Mouse (Mus musculus): Measurements from ENCODE around the gene Rnf212b. TPM values are rescaled to one million over a fixed set of nuclear protein-coding genes. Genes with fewer than 3 reads are reported as not detected.

The Rnf212b gene
- polyA plus RNA-seq, 1 experiment from 2014 or later = not detected

- H3K27ac ChIP-seq (ENCODE audit: low read depth, low read length) = no peak overlapping the region
- H3K4me3 ChIP-seq (ENCODE audit: low read length) = no peak overlapping the region
- H3K9ac ChIP-seq (ENCODE audit: low read depth, low read length) = no peak overlapping the region
- ATAC-seq = no peak
- no peaks in the 10 kb centered on the region for H3K36me3 ChIP-seq (ENCODE audit: control insufficient read depth, insufficient read depth, low read length)
- no peaks in the 10 kb centered on the region for H3K4me1 ChIP-seq (ENCODE audit: control insufficient read depth, insufficient read depth, low read depth, low read length)
- 78% methylated on average over 1 of the region's 1 CpGs for WGBS
- H3K4me2 ChIP-seq (ENCODE audit: low read length) = no peak overlapping the region
- H3K27me3 ChIP-seq (replicated peaks; ENCODE audit: control insufficient read depth, insufficient read depth, low read length) = no peaks in the 10 kb centered on the region
- no peaks in the 10 kb centered on the region for H3K9me3 ChIP-seq (ENCODE audit: control insufficient read depth, low read length)
Measured at GRCm38 (mm10) chr14:54793351-54793750, 20.6 kb upstream of the Rnf212b start.

- H3K9me3 ChIP-seq (ENCODE audit: control insufficient read depth, low read length) = no peaks in the 10 kb centered on the region
- no peaks in the 10 kb centered on the region for H3K4me1 ChIP-seq (ENCODE audit: control insufficient read depth, insufficient read depth, low read depth, low read length)
- 87% methylated on average over 8 of the region's 8 CpGs for WGBS
- no peak overlapping the region for H3K4me2 ChIP-seq (ENCODE audit: low read length)
- no peak overlapping the region for H3K27ac ChIP-seq (ENCODE audit: low read depth, low read length)
- no peaks in the 10 kb centered on the region for H3K27me3 ChIP-seq (replicated peaks; ENCODE audit: control insufficient read depth, insufficient read depth, low read length)
- H3K36me3 ChIP-seq (ENCODE audit: control insufficient read depth, insufficient read depth, low read length) = no peaks in the 10 kb centered on the region
- H3K9ac ChIP-seq (ENCODE audit: low read depth, low read length) = no peak overlapping the region
- H3K4me3 ChIP-seq (ENCODE audit: low read length) = no peak overlapping the region
- no peak for ATAC-seq
Measured at GRCm38 (mm10) chr14:54793894-54794830, 19.8 kb upstream of the Rnf212b start.

GRCm38 (mm10) chr14:54795901-54796300, 18.0 kb upstream of the Rnf212b start:
- Histone ChIP-seq H3K36me3 (ENCODE audit: control insufficient read depth, insufficient read depth, low read length) (no peaks in the 10 kb centered on the region), H3K4me3 (ENCODE audit: low read length) (no peak overlapping the region), H3K27ac (ENCODE audit: low read depth, low read length) (no peak overlapping the region), H3K4me1 (ENCODE audit: control insufficient read depth, insufficient read depth, low read depth, low read length) (no peaks in the 10 kb centered on the region), H3K4me2 (ENCODE audit: low read length) (no peak overlapping the region), H3K27me3 (replicated peaks; ENCODE audit: control insufficient read depth, insufficient read depth, low read length) (no peaks in the 10 kb centered on the region), H3K9ac (ENCODE audit: low read depth, low read length) (no peak overlapping the region), H3K9me3 (ENCODE audit: control insufficient read depth, low read length) (no peaks in the 10 kb centered on the region)
- WGBS = 75% methylated on average over 1 of the region's 1 CpGs
- no peak for ATAC-seq

GRCm38 (mm10) chr14:54796760-54797159, 17.2 kb upstream of the Rnf212b start:
- WGBS = 93% methylated on average over 15 of the region's 15 CpGs
- Histone ChIP-seq H3K4me3 (ENCODE audit: low read length) (no peak overlapping the region), H3K4me1 (ENCODE audit: control insufficient read depth, insufficient read depth, low read depth, low read length) (no peaks in the 10 kb centered on the region)

GRCm38 (mm10) chr14:54799686-54800085, 14.3 kb upstream of the Rnf212b start:
- H3K36me3 ChIP-seq (ENCODE audit: control insufficient read depth, insufficient read depth, low read length) = no peaks in the 10 kb centered on the region
- ATAC-seq = no peak
- WGBS = 52% methylated on average over 10 of the region's 10 CpGs

More at GRCm38 (mm10) chr14:54796760-54797159, 17.2 kb upstream of the Rnf212b start:
- no peaks in the 10 kb centered on the region for H3K9me3 ChIP-seq (ENCODE audit: control insufficient read depth, low read length)
- H3K27me3 ChIP-seq (replicated peaks; ENCODE audit: control insufficient read depth, insufficient read depth, low read length) = no peaks in the 10 kb centered on the region
- H3K4me2 ChIP-seq (ENCODE audit: low read length) = no peak overlapping the region
- ATAC-seq = no peak
- no peak overlapping the region for H3K27ac ChIP-seq (ENCODE audit: low read depth, low read length)
- H3K9ac ChIP-seq (ENCODE audit: low read depth, low read length) = no peak overlapping the region
- H3K36me3 ChIP-seq (ENCODE audit: control insufficient read depth, insufficient read depth, low read length) = no peaks in the 10 kb centered on the region

GRCm38 (mm10) chr14:54802428-54802827, 11.5 kb upstream of the Rnf212b start:
- Histone ChIP-seq H3K27ac (ENCODE audit: low read depth, low read length) (no peak overlapping the region), H3K4me3 (ENCODE audit: low read length) (no peak overlapping the region), H3K4me1 (ENCODE audit: control insufficient read depth, insufficient read depth, low read depth, low read length) (no peaks in the 10 kb centered on the region), H3K4me2 (ENCODE audit: low read length) (no peak overlapping the region), H3K36me3 (ENCODE audit: control insufficient read depth, insufficient read depth, low read length) (no peaks in the 10 kb centered on the region), H3K9ac (ENCODE audit: low read depth, low read length) (no peak overlapping the region), H3K27me3 (replicated peaks; ENCODE audit: control insufficient read depth, insufficient read depth, low read length) (no peaks in the 10 kb centered on the region), H3K9me3 (ENCODE audit: control insufficient read depth, low read length) (no peaks in the 10 kb centered on the region)
- ATAC-seq = no peak
- WGBS = 88% methylated on average over 4 of the region's 4 CpGs

More at GRCm38 (mm10) chr14:54799686-54800085, 14.3 kb upstream of the Rnf212b start:
- no peak overlapping the region for H3K4me2 ChIP-seq (ENCODE audit: low read length)
- no peaks in the 10 kb centered on the region for H3K4me1 ChIP-seq (ENCODE audit: control insufficient read depth, insufficient read depth, low read depth, low read length)
- no peaks in the 10 kb centered on the region for H3K9me3 ChIP-seq (ENCODE audit: control insufficient read depth, low read length)
- no peak overlapping the region for H3K4me3 ChIP-seq (ENCODE audit: low read length)
- no peak overlapping the region for H3K9ac ChIP-seq (ENCODE audit: low read depth, low read length)
- no peaks in the 10 kb centered on the region for H3K27me3 ChIP-seq (replicated peaks; ENCODE audit: control insufficient read depth, insufficient read depth, low read length)
- no peak overlapping the region for H3K27ac ChIP-seq (ENCODE audit: low read depth, low read length)

- H3K27ac ChIP-seq (ENCODE audit: low read depth, low read length) = no peak overlapping the region
- WGBS = 89% methylated on average over 4 of the region's 4 CpGs
- H3K4me1 ChIP-seq (ENCODE audit: control insufficient read depth, insufficient read depth, low read depth, low read length) = no peaks in the 10 kb centered on the region
- H3K27me3 ChIP-seq (replicated peaks; ENCODE audit: control insufficient read depth, insufficient read depth, low read length) = no peaks in the 10 kb centered on the region
- no peaks in the 10 kb centered on the region for H3K9me3 ChIP-seq (ENCODE audit: control insufficient read depth, low read length)
- no peak overlapping the region for H3K9ac ChIP-seq (ENCODE audit: low read depth, low read length)
- H3K4me2 ChIP-seq (ENCODE audit: low read length) = no peak overlapping the region
- H3K4me3 ChIP-seq (ENCODE audit: low read length) = no peak overlapping the region
- no peak for ATAC-seq
- no peaks in the 10 kb centered on the region for H3K36me3 ChIP-seq (ENCODE audit: control insufficient read depth, insufficient read depth, low read length)
Measured at GRCm38 (mm10) chr14:54806124-54806523, 7.8 kb upstream of the Rnf212b start.

- H3K9ac ChIP-seq (ENCODE audit: low read depth, low read length) = no peak overlapping the region
- H3K9me3 ChIP-seq (ENCODE audit: control insufficient read depth, low read length) = no peaks in the 10 kb centered on the region
- no peaks in the 10 kb centered on the region for H3K36me3 ChIP-seq (ENCODE audit: control insufficient read depth, insufficient read depth, low read length)
- H3K4me1 ChIP-seq (ENCODE audit: control insufficient read depth, insufficient read depth, low read depth, low read length) = no peaks in the 10 kb centered on the region
- no peak overlapping the region for H3K27ac ChIP-seq (ENCODE audit: low read depth, low read length)
- no peak overlapping the region for H3K4me3 ChIP-seq (ENCODE audit: low read length)
- ATAC-seq = no peak
- H3K27me3 ChIP-seq (replicated peaks; ENCODE audit: control insufficient read depth, insufficient read depth, low read length) = no peaks in the 10 kb centered on the region
- H3K4me2 ChIP-seq (ENCODE audit: low read length) = no peak overlapping the region
- 72% methylated on average over 4 of the region's 4 CpGs for WGBS
Measured at GRCm38 (mm10) chr14:54808718-54809667, 4.9 kb upstream of the Rnf212b start.

GRCm38 (mm10) chr14:54809668-54810033, 4.3 kb upstream of the Rnf212b start:
- no peak for ATAC-seq
- 93% methylated on average over 3 of the region's 3 CpGs for WGBS
- Histone ChIP-seq H3K36me3 (ENCODE audit: control insufficient read depth, insufficient read depth, low read length) (no peaks in the 10 kb centered on the region), H3K4me1 (ENCODE audit: control insufficient read depth, insufficient read depth, low read depth, low read length) (no peaks in the 10 kb centered on the region), H3K4me3 (ENCODE audit: low read length) (no peak overlapping the region), H3K4me2 (ENCODE audit: low read length) (no peak overlapping the region), H3K9me3 (ENCODE audit: control insufficient read depth, low read length) (no peaks in the 10 kb centered on the region), H3K27ac (ENCODE audit: low read depth, low read length) (no peak overlapping the region), H3K9ac (ENCODE audit: low read depth, low read length) (no peak overlapping the region), H3K27me3 (replicated peaks; ENCODE audit: control insufficient read depth, insufficient read depth, low read length) (no peaks in the 10 kb centered on the region)
